Mouse (Mus musculus) cortical plate, adult 2 months (tissue): Measurements from ENCODE around the gene Hapln3.

Experiments used
- CTCF ChIP-seq: fragments of 200-500 bp; IDR thresholded peaks from 2 replicates; pipeline ENCODE4 v1.5.1; 2011; ENCODE audit warnings: mild to moderate bottlenecking, control low read depth, low read length; ENCODE audit not compliant: insufficient read depth; ENCODE audit errors: extremely low read depth
- POLR2A ChIP-seq: fragments of 200-500 bp; IDR thresholded peaks from 2 replicates; pipeline ENCODE4 v1.6.1; 2011; ENCODE audit warnings: mild to moderate bottlenecking, low read length, control low read depth; ENCODE audit not compliant: insufficient read depth; ENCODE audit errors: extremely low read depth

- TF ChIP-seq CTCF (no peak), POLR2A (no peak)
These were observed 63.4 kb downstream of the Hapln3 start for GRCm38 (mm10) chr7:79067466-79067865.
